Mouse (Mus musculus): ENCODE measurements around the gene Morc2b. TPM values are rescaled to one million over a fixed set of nuclear protein-coding genes. Genes with fewer than 3 reads are reported as not detected.
A peak's percentile ranks its signal among the peaks of the same experiment; 100 is the strongest.
"Not testable (repeated sequence)": the region's sequence is repeated elsewhere in the genome, so short reads cannot be mapped to it uniquely, and the experiment has no call there.

The Morc2b gene
- not detected for total RNA-seq (2021)
- long read RNA-seq, experiment 1: 0 reads
- long read RNA-seq, experiment 2: 0 reads

GRCm38 (mm10) chr17:33139261-33139820 lies at the start of gene Morc2b:
TSS of gene Morc2b (minus strand) at chr17:33139683.
- DNase-seq: no peak

GRCm38 (mm10) chr17:33168147-33168546 lies 28.7 kb upstream of the Morc2b start, which contains the start of gene Olfr55:
TSS of gene Olfr55 (plus strand) at chr17:33168447.
- not testable (repeated sequence) for DNase-seq

- peak; percentile 22 to 49 for DNase-seq
These were observed 13.2 kb downstream of the Morc2b start for GRCm38 (mm10) chr17:33126257-33126656.

GRCm38 (mm10) chr17:33124546-33124945 lies 14.9 kb downstream of the Morc2b start:
- no peak for DNase-seq

GRCm38 (mm10) chr17:33097396-33097795 lies 42.1 kb downstream of the Morc2b start:
- DNase-seq: no peak

- DNase-seq: peak; percentile 85 to 89
These were observed 46.9 kb downstream of the Morc2b start for GRCm38 (mm10) chr17:33092391-33093193.

- no peak for DNase-seq
These were observed 47.9 kb downstream of the Morc2b start for GRCm38 (mm10) chr17:33091630-33092029.

GRCm38 (mm10) chr17:33089220-33089949 lies 50.1 kb downstream of the Morc2b start, which contains the start of gene Zfp563:
TSS of gene Zfp563 (plus strand) at chr17:33089310.
- DNase-seq: peak; percentile 95 to 96

GRCm38 (mm10) chr17:33067958-33068357 lies 71.5 kb downstream of the Morc2b start, which contains the start of gene 4921501E09Rik:
TSS of gene 4921501E09Rik (minus strand) at chr17:33068058.
- DNase-seq: no peak

Other genes starting within 250 kb of the Morc2b start
- 10 to 100 TPM in 1 of 2 experiments, 1 to 10 TPM in 1; 9.9 to 10.5 TPM for gene Zfp870, start 248.0 kb downstream of the Morc2b start, total RNA-seq (2021)
- gene Cyp4f14, start 222.3 kb downstream of the Morc2b start, total RNA-seq (2021): 10 to 100 TPM in 1 of 2 experiments, 1 to 10 TPM in 1; 7.3 to 10.1 TPM
- 10 to 100 TPM; 58.3 to 67.2 TPM for gene Cyp4f13, start 192.3 kb downstream of the Morc2b start, total RNA-seq (2021)
- 1 to 10 TPM; 4.5 to 6.6 TPM for gene Zfp472, start 173.9 kb downstream of the Morc2b start, total RNA-seq (2021)
- gene Zfp952, start 146.6 kb downstream of the Morc2b start, total RNA-seq (2021): 10 to 100 TPM in 1 of 2 experiments, 1 to 10 TPM in 1; 9.6 to 10.7 TPM
- 1 to 10 TPM; 5.8 to 5.9 TPM for gene Zfp763, start 106.3 kb downstream of the Morc2b start, total RNA-seq (2021)
- gene 4921501E09Rik, start 71.6 kb downstream of the Morc2b start, total RNA-seq (2021): not detected
- gene Zfp563, start 50.4 kb downstream of the Morc2b start, total RNA-seq (2021): 1 to 10 TPM; 7.4 to 8.9 TPM
- gene Olfr55, start 28.8 kb upstream of the Morc2b start, total RNA-seq (2021): not detected
- gene Olfr239, start 51.6 kb upstream of the Morc2b start, total RNA-seq (2021): not detected
- not detected for gene Olfr1564, start 82.0 kb upstream of the Morc2b start, total RNA-seq (2021)
- 1 to 10 TPM; 5.7 to 8.6 TPM for gene Zfp955a, start 115.5 kb upstream of the Morc2b start, total RNA-seq (2021)
- gene Olfr63, start 125.0 kb upstream of the Morc2b start, total RNA-seq (2021): under 1 TPM in 1 of 2 experiments, not detected in 1; 0.03 TPM
- 10 to 100 TPM in 1 of 2 experiments, 1 to 10 TPM in 1; 8.0 to 10.2 TPM for gene Zfp955b, start 149.9 kb upstream of the Morc2b start, total RNA-seq (2021)
- gene Zfp81, start 219.2 kb upstream of the Morc2b start, total RNA-seq (2021): 1 to 10 TPM; 7.0 to 8.9 TPM

All from adrenal gland, postnatal 36 days (tissue).